Mouse (Mus musculus): ENCODE results near the gene Siah3. TPM values are rescaled to one million over a fixed set of nuclear protein-coding genes. Genes with fewer than 3 reads are reported as not detected.

The Siah3 gene
- polyA plus RNA-seq, 1 experiment from 2014 or later, result 4.0 TPM

DNA sequence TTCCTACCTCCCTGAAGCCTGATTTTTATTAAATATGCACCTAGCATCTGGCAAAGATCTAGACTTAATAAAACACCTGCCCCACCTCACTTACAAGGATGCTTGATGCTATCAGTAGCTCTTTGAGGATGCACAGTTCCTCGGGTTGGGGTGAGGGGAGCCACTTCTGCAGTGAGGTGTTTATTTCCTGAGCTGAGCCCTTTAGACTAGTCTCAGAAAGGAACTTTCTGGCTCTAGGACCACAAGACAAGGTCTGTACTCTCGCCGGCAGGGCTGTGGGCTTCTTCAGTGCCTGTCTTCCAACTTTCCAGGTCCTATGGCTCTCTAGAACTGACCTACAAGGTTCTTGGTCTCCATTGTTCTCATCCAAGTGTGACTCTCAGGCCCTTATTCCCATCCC, 50.5 kb downstream of the Siah3 start:
- no peak for ATAC-seq (ENCODE audit: low FRiP score)
- Histone ChIP-seq H3K4me2 (no peak overlapping the region), H3K4me3 (no peak overlapping the region), H3K9me3 (no peaks in the 10 kb centered on the region), H3K27ac (peak overlapping the region; percentile 35), H3K9ac (no peak overlapping the region), H3K36me3 (no peaks in the 10 kb centered on the region), H3K4me1 (replicated peaks) (peaks cover 24% of the 10 kb centered on the region), H3K27me3 (no peaks in the 10 kb centered on the region)
- 81% methylated on average over 3 of the region's 3 CpGs for WGBS

DNA sequence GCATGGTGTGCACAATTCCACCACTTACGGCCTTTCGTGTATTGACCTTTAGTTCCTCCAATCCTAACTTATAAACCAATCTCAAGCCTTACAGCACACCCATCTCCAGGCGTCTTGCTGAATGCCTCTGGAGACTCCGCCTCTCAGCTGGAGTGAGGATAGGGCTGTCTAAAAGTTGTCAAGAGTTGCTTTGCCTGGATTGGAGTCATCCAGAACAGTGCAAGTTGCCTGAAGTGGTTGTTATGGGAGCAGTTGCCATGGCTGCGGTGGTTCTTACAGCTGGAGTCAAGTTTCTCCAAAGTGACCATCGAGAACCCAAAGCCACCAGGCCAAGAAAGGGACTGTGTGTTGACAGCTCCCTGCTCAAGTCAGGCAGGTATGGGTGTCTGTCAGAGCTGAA, 54.3 kb downstream of the Siah3 start:
- Histone ChIP-seq H3K9ac (no peak overlapping the region), H3K4me2 (no peak overlapping the region), H3K9me3 (no peaks in the 10 kb centered on the region), H3K4me3 (no peak overlapping the region), H3K36me3 (no peaks in the 10 kb centered on the region), H3K4me1 (replicated peaks) (peaks cover 20% of the 10 kb centered on the region), H3K27ac (no peak overlapping the region), H3K27me3 (no peaks in the 10 kb centered on the region)
- ATAC-seq (ENCODE audit: low FRiP score), result no peak
- WGBS, result 85% methylated on average over 6 of the region's 6 CpGs

DNA sequence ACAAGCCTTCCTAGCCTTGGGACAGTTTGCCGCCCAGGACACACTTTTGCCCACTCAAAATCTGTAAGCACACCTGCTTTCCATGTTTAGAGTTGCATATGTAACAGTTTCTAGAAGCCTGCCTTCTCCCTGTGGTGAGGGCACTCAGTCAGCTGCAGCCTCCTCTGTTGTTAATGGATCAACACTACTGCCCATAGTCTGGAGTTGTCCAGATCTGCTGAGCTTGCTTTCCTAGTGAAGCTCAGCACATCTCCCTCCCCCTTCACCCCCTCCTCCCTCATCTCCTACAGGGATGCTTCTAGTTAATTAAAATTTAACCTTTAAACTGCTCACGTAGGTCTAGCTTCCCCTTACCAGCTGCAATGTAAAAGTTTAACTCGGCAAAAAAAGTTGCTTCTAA, 57.2 kb downstream of the Siah3 start:
- peaks cover 25% of the 10 kb centered on the region for H3K4me1 ChIP-seq (replicated peaks)
- no peak overlapping the region for H3K4me3 ChIP-seq
- ATAC-seq (ENCODE audit: low FRiP score), result no peak
- H3K36me3 ChIP-seq, result no peaks in the 10 kb centered on the region
- 49% methylated on average over 3 of the region's 3 CpGs for WGBS
- H3K27ac ChIP-seq, result no peak overlapping the region
- H3K9ac ChIP-seq, result no peak overlapping the region
- H3K9me3 ChIP-seq, result no peaks in the 10 kb centered on the region
- no peak overlapping the region for H3K4me2 ChIP-seq
- H3K27me3 ChIP-seq, result no peaks in the 10 kb centered on the region

DNA sequence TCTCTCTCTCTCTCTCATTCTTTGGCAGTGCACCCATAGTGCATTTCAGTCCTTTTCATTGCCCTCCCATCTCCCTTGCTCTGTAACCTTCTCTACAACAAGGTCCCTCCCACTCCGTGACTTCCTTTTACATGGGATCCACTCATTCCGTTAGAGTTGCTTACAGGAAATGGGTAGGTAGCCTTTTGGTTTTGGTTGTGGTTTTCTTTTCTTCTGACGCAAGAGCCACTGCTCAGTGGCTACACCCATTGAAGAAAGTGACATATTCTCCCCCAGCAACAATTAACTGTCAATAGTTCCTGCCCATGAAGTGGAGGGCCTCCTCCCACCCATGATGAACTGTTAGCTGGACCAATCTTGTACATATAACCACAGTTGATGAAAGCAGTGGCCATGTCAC, 60.4 kb downstream of the Siah3 start:
- H3K9me3 ChIP-seq, result no peaks in the 10 kb centered on the region
- no peaks in the 10 kb centered on the region for H3K36me3 ChIP-seq
- no peak overlapping the region for H3K4me3 ChIP-seq
- no peak overlapping the region for H3K27ac ChIP-seq
- peaks cover 37% of the 10 kb centered on the region for H3K4me1 ChIP-seq (replicated peaks)
- H3K9ac ChIP-seq, result no peak overlapping the region
- no peak overlapping the region for H3K4me2 ChIP-seq
- 82% methylated on average over 3 of the region's 3 CpGs for WGBS
- no peaks in the 10 kb centered on the region for H3K27me3 ChIP-seq
- ATAC-seq (ENCODE audit: low FRiP score), result no peak

GRCm38 (mm10) chr14:75516917-75517595, 61.3 kb downstream of the Siah3 start:
- 0 out of 2 replicates have a peak, but pooled peaks cover 5% of the 10 kb centered on the region for H3K27me3 ChIP-seq
- no peak overlapping the region for H3K9ac ChIP-seq
- H3K4me2 ChIP-seq, result no peak overlapping the region
- ATAC-seq (ENCODE audit: low FRiP score), result peak; percentile 16; the same call in 1 of the 2 replicates
- H3K36me3 ChIP-seq, result no peaks in the 10 kb centered on the region
- H3K27ac ChIP-seq, result peak overlapping the region; percentile 71
- peaks cover 37% of the 10 kb centered on the region for H3K4me1 ChIP-seq (replicated peaks)
- no peak overlapping the region for H3K4me3 ChIP-seq
- WGBS, result 36% methylated on average over 9 of the region's 9 CpGs
- no peaks in the 10 kb centered on the region for H3K9me3 ChIP-seq

DNA sequence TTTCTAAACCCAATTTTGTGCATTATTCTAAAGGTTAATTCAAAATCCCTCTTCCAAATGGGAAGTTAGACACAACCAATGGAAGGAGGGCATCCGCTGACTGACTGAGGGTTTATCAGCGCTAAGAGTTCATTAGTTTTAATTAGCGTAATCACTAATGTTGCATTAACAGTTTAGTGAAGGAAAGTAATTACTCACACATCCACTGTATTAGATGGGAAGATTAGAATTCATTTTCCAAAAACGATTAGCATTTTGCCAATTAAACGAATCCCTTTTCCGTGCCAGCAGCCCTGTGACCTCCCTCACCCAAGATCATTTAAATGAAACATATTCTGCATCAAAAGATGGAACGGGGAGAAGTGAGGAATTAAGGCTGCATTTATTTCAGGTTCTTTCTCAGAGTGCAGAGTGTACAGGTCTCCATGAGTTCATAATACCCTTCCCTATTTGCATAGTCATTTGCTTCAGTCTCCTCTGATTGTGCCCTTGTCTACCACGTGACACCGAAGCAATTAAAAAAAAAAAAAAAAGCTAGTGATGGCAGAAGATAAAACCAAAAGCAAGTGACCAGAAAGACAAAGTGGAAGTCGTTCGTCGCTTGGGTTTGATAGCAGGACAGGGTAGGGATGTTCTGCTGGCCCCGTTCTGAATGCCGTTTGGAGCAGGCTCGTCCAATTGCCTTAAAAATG, 62.6 kb downstream of the Siah3 start:
- WGBS, result 59% methylated on average over 15 of the region's 15 CpGs
- peak; percentile 75 for ATAC-seq (ENCODE audit: low FRiP score)
- peak overlapping the region; percentile 71 for H3K27ac ChIP-seq
- peaks cover 30% of the 10 kb centered on the region for H3K4me1 ChIP-seq (replicated peaks)
- 0 out of 2 replicates have a peak, but pooled peaks cover 5% of the 10 kb centered on the region for H3K27me3 ChIP-seq
- H3K9ac ChIP-seq, result no peak overlapping the region
- no peak overlapping the region for H3K4me3 ChIP-seq
- H3K9me3 ChIP-seq, result no peaks in the 10 kb centered on the region
- H3K4me2 ChIP-seq, result no peak overlapping the region
- H3K36me3 ChIP-seq, result no peaks in the 10 kb centered on the region

DNA sequence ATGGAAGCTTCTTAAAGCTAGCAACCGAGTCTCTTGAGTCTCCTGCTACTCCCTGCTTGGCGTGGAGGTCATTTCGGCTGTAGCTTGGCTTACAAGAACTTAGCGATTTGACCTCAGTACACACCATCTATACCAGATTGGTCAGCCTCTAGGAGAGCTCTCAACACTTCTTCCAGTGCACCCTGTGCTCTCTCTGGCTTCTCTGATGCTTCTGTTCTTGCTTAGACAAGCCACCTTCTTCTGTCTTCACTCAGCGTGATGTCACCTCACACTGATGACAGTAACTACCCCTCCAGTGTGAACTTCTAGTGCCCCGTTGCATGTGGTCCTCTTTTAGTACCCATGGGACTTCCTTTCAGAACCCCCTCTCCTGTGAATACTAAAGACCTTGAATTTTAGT, 63.1 kb downstream of the Siah3 start:
- Histone ChIP-seq H3K27me3 (0 out of 2 replicates have a peak, but pooled peaks cover 5% of the 10 kb centered on the region), H3K9me3 (no peaks in the 10 kb centered on the region), H3K27ac (peak overlapping the region; percentile 71), H3K9ac (no peak overlapping the region), H3K4me2 (no peak overlapping the region), H3K4me3 (no peak overlapping the region), H3K36me3 (no peaks in the 10 kb centered on the region), H3K4me1 (replicated peaks) (peaks cover 30% of the 10 kb centered on the region)
- WGBS, result 88% methylated on average over 6 of the region's 6 CpGs
- no peak for ATAC-seq (ENCODE audit: low FRiP score)

DNA sequence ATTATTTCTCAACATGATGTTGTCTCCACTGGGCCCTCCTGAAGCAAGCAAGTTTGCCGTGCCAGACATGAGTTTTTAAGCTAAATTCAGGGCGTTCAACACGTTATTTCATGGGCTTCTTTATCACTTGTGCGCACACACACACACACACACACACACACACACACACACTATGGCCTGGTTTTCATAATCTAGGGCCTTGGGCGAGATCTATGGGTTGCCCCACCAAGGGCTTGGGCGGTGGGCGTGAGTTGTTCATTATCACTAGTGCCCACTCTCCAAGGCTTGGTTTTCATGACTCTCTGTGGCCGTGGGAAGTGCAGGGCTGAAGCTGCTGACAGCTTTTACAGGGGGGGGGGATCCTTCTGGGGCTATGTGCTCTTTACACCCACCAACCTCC, 63.9 kb downstream of the Siah3 start:
- no peaks in the 10 kb centered on the region for H3K9me3 ChIP-seq
- H3K4me2 ChIP-seq, result no peak overlapping the region
- no peak overlapping the region for H3K4me3 ChIP-seq
- H3K36me3 ChIP-seq, result no peaks in the 10 kb centered on the region
- WGBS, result 88% methylated on average over 8 of the region's 8 CpGs
- 0 out of 2 replicates have a peak, but pooled peaks cover 5% of the 10 kb centered on the region for H3K27me3 ChIP-seq
- ATAC-seq (ENCODE audit: low FRiP score), result no peak
- peaks cover 30% of the 10 kb centered on the region for H3K4me1 ChIP-seq (replicated peaks)
- H3K9ac ChIP-seq, result no peak overlapping the region
- H3K27ac ChIP-seq, result no peak overlapping the region

GRCm38 (mm10) chr14:75524648-75525047, 68.9 kb downstream of the Siah3 start:
- Histone ChIP-seq H3K9ac (no peak overlapping the region), H3K36me3 (no peaks in the 10 kb centered on the region), H3K27me3 (0 out of 2 replicates have a peak, but pooled peaks cover 11% of the 10 kb centered on the region), H3K4me2 (no peak overlapping the region), H3K9me3 (no peaks in the 10 kb centered on the region), H3K27ac (no peak overlapping the region), H3K4me3 (no peak overlapping the region), H3K4me1 (replicated peaks) (peaks cover 21% of the 10 kb centered on the region)
- 91% methylated on average over 2 of the region's 2 CpGs for WGBS
- ATAC-seq (ENCODE audit: low FRiP score), result no peak

- Histone ChIP-seq H3K4me1 (replicated peaks) (peaks cover 24% of the 10 kb centered on the region), H3K27ac (no peak overlapping the region), H3K4me3 (no peak overlapping the region), H3K36me3 (no peaks in the 10 kb centered on the region), H3K9me3 (no peaks in the 10 kb centered on the region), H3K9ac (no peak overlapping the region), H3K27me3 (0 out of 2 replicates have a peak, but pooled peaks cover 11% of the 10 kb centered on the region), H3K4me2 (no peak overlapping the region)
- WGBS, result 91% methylated on average over 29 of the region's 29 CpGs
- no peak for ATAC-seq (ENCODE audit: low FRiP score)
Observed at GRCm38 (mm10) chr14:75525376-75526145, 69.8 kb downstream of the Siah3 start.

DNA sequence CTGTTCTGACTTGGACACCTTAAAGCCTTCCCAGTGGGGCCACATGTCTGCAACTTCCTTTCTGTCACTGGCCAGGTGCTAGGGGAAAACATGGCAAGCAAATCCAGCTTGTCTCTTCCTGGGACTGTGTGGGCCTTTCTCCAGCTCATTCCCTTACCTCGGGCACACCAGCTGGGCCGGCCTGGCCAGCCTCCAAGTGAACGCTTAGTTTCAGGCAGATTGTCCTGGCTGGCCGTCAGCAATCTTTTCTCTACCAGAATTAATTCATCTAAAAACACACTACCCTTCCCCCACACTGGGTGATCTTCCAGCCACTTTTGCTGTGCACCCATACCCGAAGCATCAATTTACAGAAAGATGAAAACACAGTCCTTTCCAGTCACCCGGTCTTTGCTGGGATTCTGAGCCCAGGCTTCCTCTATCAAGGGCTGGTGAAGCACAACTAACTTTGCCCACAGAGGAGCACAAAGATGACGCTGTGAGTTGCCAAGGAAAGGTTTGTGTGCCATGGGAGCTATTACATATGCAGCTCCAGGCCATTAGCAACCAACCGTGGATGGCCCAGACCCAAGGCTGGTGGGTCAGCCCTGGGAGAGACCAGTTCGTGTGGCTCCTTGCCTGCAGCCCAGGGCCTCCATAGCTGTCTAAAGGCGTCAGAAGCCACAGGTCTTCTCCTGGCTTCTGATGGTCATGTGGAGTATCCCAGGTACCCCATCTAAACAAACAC, 71.8 kb downstream of the Siah3 start:
- no peaks in the 10 kb centered on the region for H3K9me3 ChIP-seq
- WGBS, result 48% methylated on average over 10 of the region's 10 CpGs
- peak; percentile 89 for ATAC-seq (ENCODE audit: low FRiP score)
- no peak overlapping the region for H3K4me3 ChIP-seq
- peak overlapping the region; percentile 70 for H3K27ac ChIP-seq
- H3K9ac ChIP-seq, result no peak overlapping the region
- no peaks in the 10 kb centered on the region for H3K36me3 ChIP-seq
- H3K4me2 ChIP-seq, result no peak overlapping the region
- H3K27me3 ChIP-seq, result 0 out of 2 replicates have a peak, but pooled peaks cover 5% of the 10 kb centered on the region
- H3K4me1 ChIP-seq (replicated peaks), result peaks cover 43% of the 10 kb centered on the region

Measured in hindbrain, embryonic 13.5 days (tissue).